Mouse (Mus musculus) heart, adult 2 months (tissue): Measurements from ENCODE around the gene Myh7.
A peak's percentile ranks its signal among the peaks of the same experiment; 100 is the strongest.

Experiments used
- CTCF ChIP-seq: fragments of 200-600 bp; IDR thresholded peaks from 2 replicates; pipeline ENCODE4 v1.8.1; 2022; ENCODE audit warnings: antibody characterized with exemption, mild to moderate bottlenecking, moderate library complexity
- EP300 ChIP-seq: fragments of 200-500 bp; IDR thresholded peaks from 2 replicates; pipeline ENCODE4 v1.6.1; 2011; ENCODE audit warnings: low read depth, low read length, control low read depth; ENCODE audit not compliant: insufficient read depth
- POLR2A ChIP-seq: fragments of 200-500 bp; IDR thresholded peaks from 2 replicates; pipeline ENCODE4 v1.6.1; 2011; ENCODE audit warnings: mild to moderate bottlenecking, low read depth, low read length, control low read depth; ENCODE audit not compliant: insufficient read depth

DNA sequence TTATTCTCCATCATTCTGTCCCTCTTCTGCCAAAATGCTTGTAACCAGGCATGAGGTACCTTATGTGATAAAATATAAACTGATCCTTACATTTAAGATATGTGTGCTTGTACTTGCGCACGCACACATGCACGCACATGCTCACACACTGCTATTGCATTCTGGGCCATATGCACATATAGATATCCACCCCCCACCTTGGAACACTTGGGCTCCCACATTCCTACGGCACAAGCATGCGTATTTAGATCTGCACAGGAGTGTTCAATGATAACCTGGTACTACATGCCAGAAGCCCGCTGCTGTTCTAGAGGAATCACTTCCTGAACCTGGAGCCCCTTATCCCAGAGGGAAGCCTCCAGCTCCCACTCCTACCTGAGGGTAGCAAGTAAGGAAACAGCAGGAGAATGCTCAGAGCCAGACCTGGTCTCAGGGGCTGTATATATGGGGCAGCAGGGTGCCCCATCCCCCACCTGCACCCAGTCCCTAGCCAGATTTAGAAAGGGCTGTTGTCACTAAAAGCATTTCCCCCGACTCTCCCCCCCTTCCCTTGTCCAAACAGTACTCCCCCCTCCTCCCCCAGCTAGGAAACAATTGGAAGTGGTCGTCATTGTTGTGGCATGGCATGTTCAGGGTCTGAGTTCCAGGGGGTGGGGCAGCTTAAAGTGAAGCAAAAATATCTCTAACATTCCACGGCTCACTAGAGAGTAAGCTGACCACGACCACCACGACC, at the start of gene Myh7:
- no peak for TF ChIP-seq CTCF
- no peak; the same call in 1 of the 2 replicates for TF ChIP-seq POLR2A
- TF ChIP-seq EP300 = peak; percentile 90
